Mouse (Mus musculus) heart, postnatal 0 days (tissue): Measurements from ENCODE around the gene Pip5k1b. TPM values are rescaled to one million over a fixed set of nuclear protein-coding genes. Genes with fewer than 3 reads are reported as not detected.
A peak's percentile ranks its signal among the peaks of the same experiment; 100 is the strongest.

ENCODE experiments used
- ATAC-seq: fragments of 200-750 bp; cut with Nextera tagmentation; 2 replicates; pipeline ENCODE4 v1.8.0; 2017; ENCODE audit warnings: low read depth, moderate number of reproducible peaks, moderate library complexity; ENCODE audit not compliant: insufficient read depth
- DNase-seq: peaks from one replicate; pipeline ENCODE4 v3.0.0-alpha.2; 2016; ENCODE audit warnings: low spot score
- H3K27ac ChIP-seq: fragments of 300-500 bp; sonication (generic); 2 replicates; pipeline ENCODE4 v1.5.1; 2014; ENCODE audit warnings: low read depth, mild to moderate bottlenecking
- H3K27me3 ChIP-seq: fragments of 300-500 bp; sonication (generic); 2 replicates; pipeline ENCODE4 v1.6.1; 2014; ENCODE audit warnings: low read length, mixed read lengths; ENCODE audit not compliant: control insufficient read depth, insufficient read depth
- H3K36me3 ChIP-seq: fragments of 300-500 bp; sonication (generic); replicated peaks from 2 replicates; pipeline ENCODE4 v1.6.1; 2014; ENCODE audit warnings: low read length, mixed read lengths; ENCODE audit not compliant: control insufficient read depth, insufficient read depth
- H3K4me1 ChIP-seq: fragments of 300-500 bp; sonication (generic); 2 replicates; pipeline ENCODE4 v1.6.1; 2014; ENCODE audit warnings: antibody characterized with exemption; ENCODE audit not compliant: control insufficient read depth, insufficient read depth
- H3K4me2 ChIP-seq: fragments of 300-500 bp; sonication (generic); 2 replicates; pipeline ENCODE4 v1.6.1; 2014; ENCODE audit warnings: low read depth, mild to moderate bottlenecking, low read length, moderate library complexity
- H3K4me3 ChIP-seq: fragments of 300-500 bp; sonication (generic); 2 replicates; pipeline ENCODE4 v1.5.1; 2014; ENCODE audit warnings: low read depth, low read length
- H3K9ac ChIP-seq: fragments of 300-500 bp; sonication (generic); replicated peaks from 2 replicates; pipeline ENCODE4 v1.6.1; 2014; ENCODE audit warnings: low read depth, low read length, mixed read lengths
- H3K9me3 ChIP-seq: fragments of 300-500 bp; sonication (generic); replicated peaks from 2 replicates; pipeline ENCODE4 v1.6.1; 2016; ENCODE audit warnings: low read length; ENCODE audit not compliant: control insufficient read depth
- CTCF ChIP-seq: IDR thresholded peaks from 2 replicates; pipeline ENCODE4 v1.5.1; 2016; ENCODE audit warnings: antibody characterized with exemption, control low read depth, low read depth
- EP300 ChIP-seq: IDR thresholded peaks from 2 replicates; pipeline ENCODE4 v1.6.1; 2016; ENCODE audit warnings: antibody characterized with exemption, low read depth
- WGBS: fragments of 180-500 bp; shearing (Covaris S2); extraction: QIAGEN DNeasy Blood & Tissue Kit; methylation state at CpG from one replicate; pipeline ENCODE4 v1.1.7; 2014; 5-methylcytosine and 5-hydroxymethylcytosine counted together
- polyA plus RNA-seq: library from polyadenylated mRNA; unstranded; fragments of >200 nt; fragmentation: Nextera tagmentation; extraction: Ambion mirVana; gene quantifications from 2 replicates; pipeline ENCODE4 v1.2.1, GENCODE M21; 2015
- total RNA-seq: library from RNA; depleted of rRNA; stranded (reverse); fragments of >200 nt; gene quantifications from 2 replicates; pipeline ENCODE4 v1.2.3, GENCODE M21; 2014; ENCODE audit warnings: low replicate concordance

The Pip5k1b gene
- total and polyA plus RNA-seq, 2 experiments from 2014 or later = 14.0 to 19.2 TPM

GRCm38 (mm10) chr19:24281288-24281980 is 274.2 kb downstream of the Pip5k1b start:
- Histone ChIP-seq H3K4me3 (no peak overlapping the region), H3K9me3 (no peaks in the 10 kb centered on the region), H3K27ac (no peak overlapping the region), H3K9ac (no peak overlapping the region), H3K4me1 (0 out of 2 replicates have a peak, but pooled peaks cover 5% of the 10 kb centered on the region), H3K27me3 (no peaks in the 10 kb centered on the region), H3K4me2 (peak overlapping the region; percentile 89; the same call in 1 of the 2 replicates), H3K36me3 (0 out of 2 replicates have a peak, but pooled peaks cover 2% of the 10 kb centered on the region)
- 65% methylated on average over 7 of the region's 7 CpGs for WGBS
- ATAC-seq (no peak), DNase-seq (no peak)
- TF ChIP-seq EP300 (no peak), CTCF (no peak)

GRCm38 (mm10) chr19:24280601-24281228 is 275.0 kb downstream of the Pip5k1b start, which contains the start of gene Fxn:
Gene Fxn (minus strand): TSS chr19:24280605.
- no peaks in the 10 kb centered on the region for H3K27me3 ChIP-seq
- peak within 1 kb of the TSS; percentile 81 for H3K4me3 ChIP-seq
- H3K9me3 ChIP-seq = no peaks in the 10 kb centered on the region
- peak; percentile 40 for DNase-seq
- peak; percentile 21; the same call in 1 of the 2 replicates for ATAC-seq
- H3K4me2 ChIP-seq = peak within 1 kb of the TSS; percentile 89
- 0 out of 2 replicates have a peak, but pooled peaks cover 5% of the 10 kb centered on the region for H3K4me1 ChIP-seq
- peak within 1 kb of the TSS; percentile 63 for H3K9ac ChIP-seq
- TF ChIP-seq EP300 (no peak), CTCF (no peak)
- H3K27ac ChIP-seq = peak within 1 kb of the TSS; percentile 86
- H3K36me3 ChIP-seq = peaks cover 6% of the 10 kb centered on the region
- WGBS = 2% methylated on average over 12 of the region's 22 CpGs

GRCm38 (mm10) chr19:24279706-24280600 is 275.7 kb downstream of the Pip5k1b start:
- TF ChIP-seq EP300 (no peak), CTCF (peak; percentile 34)
- Histone ChIP-seq H3K36me3 (peaks cover 9% of the 10 kb centered on the region), H3K4me3 (peak overlapping the region; percentile 81), H3K9me3 (no peaks in the 10 kb centered on the region), H3K27ac (peak overlapping the region; percentile 86), H3K9ac (peak overlapping the region; percentile 63), H3K4me1 (0 out of 2 replicates have a peak, but pooled peaks cover 5% of the 10 kb centered on the region), H3K27me3 (no peaks in the 10 kb centered on the region), H3K4me2 (peak overlapping the region; percentile 89)
- DNase-seq = peak; percentile 78
- ATAC-seq = peak; percentile 82
- WGBS = 0% methylated on average over 61 of the region's 78 CpGs

GRCm38 (mm10) chr19:24278859-24279258 is 276.8 kb downstream of the Pip5k1b start:
- no peak for ATAC-seq
- H3K4me2 ChIP-seq = peak overlapping the region; percentile 89
- H3K4me3 ChIP-seq = peak overlapping the region; percentile 81; the same call in 1 of the 2 replicates
- 0 out of 2 replicates have a peak, but pooled peaks cover 5% of the 10 kb centered on the region for H3K4me1 ChIP-seq
- H3K9ac ChIP-seq = peak overlapping the region; percentile 63; the same call in 1 of the 2 replicates
- no peak overlapping the region for H3K27ac ChIP-seq
- no peaks in the 10 kb centered on the region for H3K27me3 ChIP-seq
- no peaks in the 10 kb centered on the region for H3K9me3 ChIP-seq
- 87% methylated on average over 15 of the region's 15 CpGs for WGBS
- TF ChIP-seq EP300 (no peak), CTCF (no peak)
- DNase-seq = no peak
- H3K36me3 ChIP-seq = peaks cover 9% of the 10 kb centered on the region

- H3K36me3 ChIP-seq = peaks cover 24% of the 10 kb centered on the region
Observed at GRCm38 (mm10) chr19:24274281-24274680, 281.4 kb downstream of the Pip5k1b start.

More at GRCm38 (mm10) chr19:24274281-24274680, 281.4 kb downstream of the Pip5k1b start:
- no peak overlapping the region for H3K4me2 ChIP-seq
- H3K4me3 ChIP-seq = no peak overlapping the region
- TF ChIP-seq CTCF (no peak), EP300 (no peak)
- H3K9me3 ChIP-seq = no peaks in the 10 kb centered on the region
- WGBS = 59% methylated on average over 3 of the region's 3 CpGs
- ATAC-seq (no peak), DNase-seq (no peak)
- no peak overlapping the region for H3K9ac ChIP-seq
- no peaks in the 10 kb centered on the region for H3K27me3 ChIP-seq
- no peak overlapping the region for H3K27ac ChIP-seq
- 0 out of 2 replicates have a peak, but pooled peaks cover 3% of the 10 kb centered on the region for H3K4me1 ChIP-seq
